Mouse (Mus musculus): Measurements from ENCODE around the gene Chmp1a. TPM values are rescaled to one million over a fixed set of nuclear protein-coding genes. Genes with fewer than 3 reads are reported as not detected.
"Not testable (repeated sequence)": the region's sequence is repeated elsewhere in the genome, so short reads cannot be mapped to it uniquely, and the experiment has no call there.

The Chmp1a gene
- 109 and 119 TPM in 2 replicates for polyA plus RNA-seq (2012; rRNA removed)

- DNase-seq (ENCODE audit: low spot score), result peak; percentile 84
These were observed at the start of gene Chmp1a, which contains the start of gene Spata33 for GRCm38 (mm10) chr8:123212321-123213117. Gene Chmp1a (minus strand): TSS chr8:123212763. Gene Spata33 (plus strand): TSS chr8:123212832.

- DNase-seq (ENCODE audit: low spot score), result not testable (repeated sequence)
These were observed 45.0 kb upstream of the Chmp1a start for GRCm38 (mm10) chr8:123257593-123257992.

DNA sequence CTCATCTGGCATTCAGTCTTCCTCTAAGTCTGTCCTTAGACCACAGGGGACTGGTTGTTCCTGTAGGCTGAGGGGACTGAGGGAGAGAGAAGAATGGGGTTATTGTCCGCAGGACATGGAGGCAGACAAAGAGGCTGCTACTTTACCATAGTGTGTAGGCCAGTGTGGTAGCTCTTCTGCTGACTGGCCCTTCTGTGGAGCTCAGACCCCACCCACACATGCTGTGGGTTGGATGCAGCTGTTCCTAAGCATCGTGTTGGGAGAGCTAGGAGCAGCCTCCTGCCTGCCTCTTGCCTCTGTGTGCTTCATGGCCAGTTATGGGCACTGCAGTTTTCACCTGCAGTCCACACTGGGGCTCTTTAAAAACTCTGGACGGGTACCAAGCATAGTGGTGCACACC lies 44.6 kb upstream of the Chmp1a start:
- no peak for DNase-seq (ENCODE audit: low spot score)

DNA sequence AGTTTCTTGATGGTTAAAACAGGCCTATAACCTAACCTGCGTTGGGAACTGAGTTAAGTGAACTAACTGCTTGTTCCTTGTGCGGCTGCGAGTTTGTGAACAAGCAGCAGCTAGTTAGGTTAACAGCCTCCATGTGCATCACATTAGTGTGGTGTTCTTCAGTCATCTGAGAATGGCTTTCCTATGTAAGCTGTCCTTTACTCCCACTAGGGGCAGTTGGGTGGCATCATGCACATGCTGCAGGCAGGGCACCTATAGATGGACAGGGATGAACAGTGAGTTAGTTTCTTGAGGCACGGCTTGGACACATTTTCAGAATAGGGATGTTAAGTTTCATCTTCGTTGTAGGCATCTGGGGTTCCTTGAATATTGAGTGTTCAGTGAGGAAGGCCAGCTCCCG lies 42.6 kb upstream of the Chmp1a start:
- DNase-seq (ENCODE audit: low spot score), result no peak

DNA sequence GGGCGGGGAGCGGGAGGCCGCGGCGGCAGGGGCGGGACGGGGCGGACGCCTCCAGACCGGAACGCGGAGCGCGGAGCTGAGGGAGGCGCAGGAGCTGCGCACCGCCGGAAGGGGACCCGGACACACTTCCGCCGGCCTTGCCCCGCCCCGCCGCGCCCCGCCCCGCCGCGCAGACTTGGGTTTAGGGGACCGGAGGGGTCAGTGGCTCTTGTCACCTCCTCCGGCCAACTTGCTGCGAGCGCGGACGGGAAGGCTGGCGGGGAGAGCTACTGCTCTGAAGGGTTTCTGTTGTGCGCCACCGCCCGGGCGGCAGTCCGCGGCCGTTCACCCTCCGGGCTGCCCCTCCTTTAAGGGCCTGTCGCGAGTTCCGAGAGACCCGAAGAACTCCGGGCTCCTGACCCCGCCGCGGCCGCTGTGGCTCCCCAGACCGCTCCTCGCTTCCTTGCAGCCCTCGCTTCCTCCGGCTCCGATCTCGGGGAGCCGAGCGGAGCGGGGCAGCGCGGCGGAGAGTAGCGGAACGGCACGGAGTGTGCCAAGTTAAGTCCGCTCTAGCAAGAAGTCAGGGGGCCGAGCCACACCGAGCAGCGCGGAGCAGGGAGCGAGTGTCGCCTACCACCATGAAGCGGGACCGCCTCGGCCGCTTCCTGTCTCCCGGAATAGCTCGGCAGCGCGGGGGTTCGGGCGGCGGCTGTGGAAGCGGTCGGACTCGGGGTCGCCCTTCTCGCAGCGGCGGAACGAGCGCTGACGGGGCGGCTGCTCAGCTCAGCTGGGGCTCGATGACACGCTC lies 41.7 kb upstream of the Chmp1a start, which contains the start of the genes Zfp276 and Vps9d1:
Gene Zfp276 (plus strand): TSS at position 97 of the 787 bp plus-strand sequence.
Gene Vps9d1 (minus strand): TSS at position 250 of the 787 bp plus-strand sequence.
- DNase-seq (ENCODE audit: low spot score), result peak; percentile 83

DNA sequence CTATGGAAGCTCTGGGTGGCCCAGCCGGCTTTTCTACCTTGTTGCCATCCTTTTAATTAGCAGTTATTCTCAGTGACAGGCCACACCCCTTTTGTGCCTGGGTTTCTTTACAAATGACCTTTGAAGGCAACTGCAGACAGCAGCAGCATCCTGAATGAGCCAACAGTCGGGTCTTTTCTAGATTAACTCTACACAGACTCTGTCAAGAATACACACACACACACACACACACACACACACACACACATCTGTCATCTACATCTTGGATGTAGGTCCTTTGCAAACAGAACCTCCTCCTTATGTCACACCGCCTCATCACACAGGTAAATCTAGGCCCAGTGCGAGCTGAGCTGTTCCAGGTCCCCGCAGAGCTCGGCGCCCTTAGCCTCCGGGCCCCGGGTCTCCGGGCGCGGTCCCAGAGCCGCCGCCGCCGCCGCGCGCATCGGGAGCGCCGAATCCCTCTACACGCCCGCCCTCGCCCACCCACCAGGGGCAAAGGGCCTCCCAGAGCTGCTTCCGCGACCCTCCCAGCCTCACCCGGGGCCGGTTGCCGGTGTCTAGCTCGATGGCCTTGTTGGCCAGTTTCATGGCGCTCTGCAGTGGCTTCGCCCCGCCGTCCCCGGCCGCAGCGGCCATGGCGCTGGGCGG lies 41.0 kb upstream of the Chmp1a start:
- DNase-seq (ENCODE audit: low spot score), result no peak

- DNase-seq (ENCODE audit: low spot score), result no peak
These were observed 40.4 kb upstream of the Chmp1a start for GRCm38 (mm10) chr8:123252925-123253324.

GRCm38 (mm10) chr8:123250940-123251339 lies 38.4 kb upstream of the Chmp1a start:
- DNase-seq (ENCODE audit: low spot score), result no peak

DNA sequence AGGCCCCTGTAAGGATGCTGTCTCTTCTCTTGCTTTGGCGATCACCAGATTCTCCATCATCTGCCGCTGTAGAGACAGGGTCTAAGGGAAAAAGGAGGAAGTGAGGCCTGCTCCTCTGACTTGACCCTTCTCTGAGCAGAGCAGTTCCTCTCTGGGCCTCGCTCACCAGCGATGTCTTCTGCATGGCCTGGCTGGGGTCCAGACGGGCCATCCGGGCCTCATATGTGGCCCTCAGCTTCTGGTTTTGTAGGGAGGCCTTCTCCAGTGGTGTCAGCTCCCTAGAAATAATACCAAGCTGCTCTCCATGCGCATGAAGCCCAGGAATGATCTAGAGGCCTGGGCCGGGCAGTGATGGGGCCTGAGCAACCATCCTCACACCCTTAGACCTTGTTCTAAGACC lies 36.0 kb upstream of the Chmp1a start:
- no peak for DNase-seq (ENCODE audit: low spot score)

GRCm38 (mm10) chr8:123247748-123248147 lies 35.2 kb upstream of the Chmp1a start:
- DNase-seq (ENCODE audit: low spot score), result no peak

DNA sequence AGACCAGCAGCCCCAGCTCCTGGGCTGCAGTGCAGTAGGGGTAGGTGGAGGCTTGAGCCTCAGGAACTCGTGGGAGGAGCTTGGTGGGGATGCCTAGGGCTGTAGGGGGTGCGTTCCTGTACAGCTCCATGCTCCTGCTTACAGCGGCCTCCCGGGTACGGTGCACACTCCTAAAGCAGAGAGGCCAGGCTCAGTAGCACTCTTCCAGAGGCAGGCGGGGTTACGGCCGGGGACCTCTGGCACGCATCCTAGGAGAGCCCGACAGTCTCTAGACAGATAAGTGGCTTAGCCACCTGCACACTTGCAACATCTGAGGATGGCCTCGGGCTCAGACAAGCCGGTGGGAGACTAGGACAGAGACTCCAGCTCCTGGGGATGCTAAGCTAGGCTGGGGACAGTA lies 33.0 kb upstream of the Chmp1a start:
- DNase-seq (ENCODE audit: low spot score), result no peak

- DNase-seq (ENCODE audit: low spot score), result no peak
These were observed 31.8 kb upstream of the Chmp1a start for GRCm38 (mm10) chr8:123244382-123244781.

GRCm38 (mm10) chr8:123243053-123243452 lies 30.5 kb upstream of the Chmp1a start:
- DNase-seq (ENCODE audit: low spot score), result no peak

DNA sequence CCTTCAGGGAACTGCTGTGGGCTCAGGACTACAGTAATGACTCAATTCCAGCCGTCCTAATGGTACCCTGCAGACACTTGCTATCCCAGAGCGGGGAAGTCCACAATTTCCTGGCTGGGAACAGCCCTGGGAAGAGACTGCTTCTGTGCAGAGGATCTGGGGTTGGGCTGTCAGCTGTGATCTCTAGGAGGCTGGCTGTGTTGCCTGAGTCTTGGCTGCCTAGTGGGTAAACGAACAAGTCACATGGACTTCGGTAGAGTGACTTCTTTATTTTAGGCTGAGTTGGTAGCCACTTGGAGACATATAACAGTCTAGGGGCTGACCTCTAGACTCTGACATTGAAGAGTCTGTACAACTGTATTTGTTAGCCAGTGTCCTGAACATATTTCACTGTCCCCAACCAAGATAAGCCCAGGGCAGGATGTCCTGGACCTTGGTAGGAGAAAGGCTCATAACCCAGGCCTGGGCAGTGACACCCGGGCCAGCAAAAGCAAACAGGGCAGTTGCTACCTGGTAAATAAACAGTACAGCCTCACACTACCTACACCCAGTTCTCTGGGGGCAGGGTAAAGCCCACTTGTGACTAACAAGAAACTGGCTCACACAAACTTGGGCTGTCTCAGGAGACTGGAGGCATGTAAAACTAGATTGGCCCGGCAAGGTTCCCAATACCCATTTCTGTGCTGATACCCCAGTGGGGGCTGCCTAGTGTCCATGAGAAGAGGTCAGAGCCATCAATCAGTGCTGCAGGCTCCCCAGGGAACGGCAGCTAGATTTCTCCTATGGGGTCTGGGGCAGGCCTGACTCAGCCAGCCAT lies 29.8 kb upstream of the Chmp1a start:
- no peak for DNase-seq (ENCODE audit: low spot score)

DNA sequence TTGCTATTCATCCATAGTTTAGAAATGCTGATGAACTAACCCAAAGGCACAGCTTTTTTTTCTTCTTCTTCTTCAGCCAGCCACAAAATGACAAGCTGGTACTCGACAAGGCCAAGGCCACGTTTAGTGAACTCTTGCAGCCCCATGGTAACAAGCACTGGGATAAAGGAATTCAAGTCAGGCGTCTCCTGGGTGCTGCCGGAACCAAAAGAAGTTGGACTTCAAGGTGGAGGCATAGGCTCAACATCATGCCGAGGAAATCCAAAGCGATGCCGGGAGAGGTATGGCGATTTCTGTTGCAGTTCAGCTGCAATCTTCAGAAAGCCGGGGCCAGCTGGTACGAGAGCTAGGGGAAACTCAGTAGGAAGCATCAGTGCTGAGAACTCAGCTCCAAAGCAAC lies 26.8 kb upstream of the Chmp1a start:
- no peak for DNase-seq (ENCODE audit: low spot score)

DNA sequence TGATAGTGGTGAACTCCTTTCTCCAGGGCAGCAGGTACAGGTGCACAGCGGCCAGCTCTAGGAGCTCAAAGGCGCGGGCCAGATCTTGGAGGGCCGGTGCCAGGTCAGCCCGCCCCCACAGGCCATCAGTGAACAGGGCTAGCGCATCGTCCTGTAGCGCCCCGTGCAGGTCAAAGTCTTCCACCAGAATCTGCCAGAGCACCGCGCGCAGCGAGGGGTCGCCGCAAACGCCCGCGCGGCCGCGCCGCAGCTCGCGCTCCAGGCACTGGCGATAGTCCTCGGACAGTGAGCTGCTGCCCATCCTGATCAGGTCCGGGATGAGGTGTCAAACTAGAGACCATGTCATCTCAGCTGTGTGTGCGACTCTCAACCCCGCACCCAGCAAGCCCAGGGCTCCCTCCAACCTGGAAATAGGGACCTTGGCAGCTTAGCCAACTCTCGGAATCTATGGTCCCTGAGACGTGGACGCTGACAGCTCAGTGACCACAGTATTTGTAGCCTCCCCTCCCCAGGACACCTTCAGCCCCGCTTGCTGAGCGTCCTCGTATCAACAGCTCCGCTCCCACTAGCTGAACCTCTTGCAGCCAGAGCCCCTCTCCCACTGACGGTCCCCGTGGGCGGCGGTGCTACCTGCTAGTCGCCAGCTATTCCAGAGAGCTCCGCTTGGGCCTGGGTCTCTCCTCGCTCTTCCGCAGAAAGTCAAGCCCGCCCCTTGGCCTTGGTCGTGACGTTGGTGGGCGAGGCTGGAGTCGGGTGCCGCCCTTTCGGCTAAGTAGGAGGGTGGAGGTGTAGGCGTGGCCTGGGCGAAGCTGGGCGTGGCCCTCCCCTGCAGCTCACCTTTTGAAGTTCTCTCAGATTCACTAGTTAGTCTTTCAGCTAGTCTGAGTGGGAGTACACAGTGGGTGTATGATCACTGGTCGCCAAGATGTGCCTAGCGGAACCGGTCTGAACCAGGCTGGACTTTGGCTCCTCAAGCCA lies 23.2 kb upstream of the Chmp1a start, which contains the start of gene Spata2l:
Gene Spata2l (minus strand): TSS at position 714 of the 978 bp plus-strand sequence.
- peak; percentile 67 for DNase-seq (ENCODE audit: low spot score)

GRCm38 (mm10) chr8:123234918-123235519 lies 22.5 kb upstream of the Chmp1a start:
- no peak for DNase-seq (ENCODE audit: low spot score)

DNA sequence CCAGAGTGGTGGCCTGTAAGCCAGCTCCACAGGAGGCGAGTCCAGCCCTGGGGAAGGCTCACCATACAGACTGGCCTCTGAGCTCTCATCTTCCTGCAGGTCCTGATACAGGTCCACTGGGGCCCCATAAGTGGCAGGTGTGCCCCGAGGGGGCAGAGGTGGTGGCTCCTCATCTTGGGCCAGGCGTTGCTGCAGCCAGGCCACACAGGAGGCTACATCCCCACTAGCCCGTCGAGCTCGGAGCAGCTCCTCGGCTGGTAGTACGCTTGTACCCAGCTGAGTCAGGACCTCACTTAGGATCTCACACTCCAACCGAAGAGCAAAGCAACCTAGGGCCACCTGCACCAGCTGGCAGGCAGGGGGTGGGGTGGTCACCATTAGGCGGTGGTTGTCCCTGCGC lies 21.2 kb upstream of the Chmp1a start:
- DNase-seq (ENCODE audit: low spot score), result no peak

- DNase-seq (ENCODE audit: low spot score), result no peak
These were observed 20.7 kb upstream of the Chmp1a start for GRCm38 (mm10) chr8:123233300-123233699.

DNA sequence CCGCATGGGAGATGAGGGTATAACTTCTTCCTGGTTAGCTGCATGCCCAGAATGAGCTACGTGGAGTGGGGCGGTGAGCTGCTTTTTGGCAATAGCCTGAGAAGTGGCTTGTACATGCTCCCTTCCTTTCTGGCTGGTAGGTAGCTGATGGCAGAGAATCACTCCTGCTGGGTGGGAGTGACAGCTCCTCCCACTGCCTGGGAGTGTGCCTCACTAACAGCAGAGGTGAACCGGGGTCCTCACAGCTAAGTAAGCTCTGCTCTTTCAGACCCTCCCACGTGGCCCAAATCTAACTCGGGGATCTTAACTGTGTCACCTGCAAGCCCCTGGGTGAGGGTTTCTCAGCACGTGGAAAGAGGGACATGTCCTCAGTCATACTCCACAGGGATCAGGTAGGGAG lies 20.0 kb upstream of the Chmp1a start:
- DNase-seq (ENCODE audit: low spot score), result no peak
